Mouse (Mus musculus) embryonic facial prominence, embryonic 10.5 days (tissue): Measurements from ENCODE around the gene Usp36. TPM values are rescaled to one million over a fixed set of nuclear protein-coding genes. Genes with fewer than 3 reads are reported as not detected.

Experiments
- DNase-seq: peaks from one replicate; pipeline ENCODE4 v3.0.0-alpha.2; 2017; ENCODE audit warnings: low spot score
- H3K27ac ChIP-seq: fragments of 300-500 bp; sonication (generic); replicated peaks from 2 replicates; pipeline ENCODE4 v1.5.1; 2016; ENCODE audit warnings: mild to moderate bottlenecking
- H3K27me3 ChIP-seq: fragments of 300-500 bp; sonication (generic); replicated peaks from 2 replicates; pipeline ENCODE4 v1.6.1; 2016; ENCODE audit warnings: low read depth, mild to moderate bottlenecking; ENCODE audit not compliant: poor library complexity, severe bottlenecking
- H3K36me3 ChIP-seq: fragments of 300-500 bp; sonication (generic); replicated peaks from 2 replicates; pipeline ENCODE4 v1.6.1; 2016; ENCODE audit warnings: mild to moderate bottlenecking, moderate library complexity
- H3K4me1 ChIP-seq: fragments of 300-500 bp; sonication (generic); 2 replicates; pipeline ENCODE4 v1.6.1; 2016
- H3K4me3 ChIP-seq: fragments of 300-500 bp; sonication (generic); 2 replicates; pipeline ENCODE4 v1.5.1; 2016; ENCODE audit warnings: mild to moderate bottlenecking, moderate library complexity
- H3K9me3 ChIP-seq: fragments of 300-500 bp; sonication (generic); 2 replicates; pipeline ENCODE4 v1.6.1; 2016; ENCODE audit warnings: mild to moderate bottlenecking
- WGBS: fragments of 180-500 bp; shearing (Covaris S2); methylation state at CpG from one replicate; pipeline ENCODE4 v1.1.7; 2016; 5-methylcytosine and 5-hydroxymethylcytosine counted together
- polyA plus RNA-seq: library from polyadenylated mRNA; unstranded; fragments of >200 nt; fragmentation: Nextera tagmentation; extraction: Ambion mirVana; gene quantifications from 2 replicates; pipeline ENCODE4 v1.2.1, GENCODE M21; 2016

The Usp36 gene
- polyA plus RNA-seq, result 24.1 and 24.2 TPM in 2 replicates

GRCm38 (mm10) chr11:118289999-118290889 lies at the start of gene Usp36:
Usp36 (minus strand) TSS chr11:118290244.
- peak within 1 kb of the TSS; percentile 92 for H3K27ac ChIP-seq
- WGBS, result 1% methylated on average over 68 of the region's 68 CpGs
- peak within 1 kb of the TSS; percentile 97 for H3K4me3 ChIP-seq
- no peaks in the 10 kb centered on the region for H3K27me3 ChIP-seq
- H3K9me3 ChIP-seq, result no peaks in the 10 kb centered on the region
- H3K4me1 ChIP-seq, result peaks cover 24% of the 10 kb centered on the region
- DNase-seq, result peak; percentile 100
- peaks cover 26% of the 10 kb centered on the region for H3K36me3 ChIP-seq

GRCm38 (mm10) chr11:118337491-118338168 lies 47.6 kb upstream of the Usp36 start:
- Histone ChIP-seq H3K27ac (no peak overlapping the region), H3K4me1 (peaks cover 16% of the 10 kb centered on the region), H3K27me3 (no peaks in the 10 kb centered on the region), H3K9me3 (no peaks in the 10 kb centered on the region), H3K4me3 (no peak overlapping the region), H3K36me3 (peaks cover 36% of the 10 kb centered on the region)
- WGBS, result 83% methylated on average over 8 of the region's 8 CpGs
- no peak for DNase-seq

GRCm38 (mm10) chr11:118333431-118333830 lies 43.4 kb upstream of the Usp36 start:
- Histone ChIP-seq H3K36me3 (peaks cover 61% of the 10 kb centered on the region), H3K9me3 (0 out of 2 replicates have a peak, but pooled peaks cover 6% of the 10 kb centered on the region), H3K27me3 (no peaks in the 10 kb centered on the region), H3K4me3 (no peak overlapping the region), H3K27ac (no peak overlapping the region), H3K4me1 (peaks cover 8% of the 10 kb centered on the region)
- 88% methylated on average over 17 of the region's 17 CpGs for WGBS
- DNase-seq, result no peak

- Histone ChIP-seq H3K9me3 (0 out of 2 replicates have a peak, but pooled peaks cover 6% of the 10 kb centered on the region), H3K4me3 (no peak overlapping the region), H3K27me3 (no peaks in the 10 kb centered on the region), H3K27ac (no peak overlapping the region), H3K36me3 (peaks cover 71% of the 10 kb centered on the region), H3K4me1 (peaks cover 19% of the 10 kb centered on the region)
- 88% methylated on average over 11 of the region's 11 CpGs for WGBS
- DNase-seq, result no peak
Measured at GRCm38 (mm10) chr11:118332376-118332775, 42.3 kb upstream of the Usp36 start.

- no peak overlapping the region for H3K4me3 ChIP-seq
Measured at GRCm38 (mm10) chr11:118330777-118331176, 40.7 kb upstream of the Usp36 start.

GRCm38 (mm10) chr11:118330361-118330760 lies 40.3 kb upstream of the Usp36 start:
- no peaks in the 10 kb centered on the region for H3K27me3 ChIP-seq
- 93% methylated on average over 14 of the region's 14 CpGs for WGBS
- 0 out of 2 replicates have a peak, but pooled peaks cover 6% of the 10 kb centered on the region for H3K9me3 ChIP-seq
- no peak for DNase-seq
- H3K27ac ChIP-seq, result no peak overlapping the region
- H3K4me1 ChIP-seq, result peaks cover 35% of the 10 kb centered on the region
- H3K36me3 ChIP-seq, result peaks cover 80% of the 10 kb centered on the region
- H3K4me3 ChIP-seq, result no peak overlapping the region

More at GRCm38 (mm10) chr11:118330777-118331176, 40.7 kb upstream of the Usp36 start:
- 95% methylated on average over 16 of the region's 16 CpGs for WGBS
- Histone ChIP-seq H3K9me3 (0 out of 2 replicates have a peak, but pooled peaks cover 6% of the 10 kb centered on the region), H3K4me1 (peaks cover 33% of the 10 kb centered on the region), H3K36me3 (peaks cover 78% of the 10 kb centered on the region), H3K27me3 (no peaks in the 10 kb centered on the region), H3K27ac (no peak overlapping the region)
- no peak for DNase-seq

- H3K27me3 ChIP-seq, result no peaks in the 10 kb centered on the region
- no peak overlapping the region for H3K27ac ChIP-seq
- no peak overlapping the region for H3K4me3 ChIP-seq
- peaks cover 50% of the 10 kb centered on the region for H3K4me1 ChIP-seq
- H3K36me3 ChIP-seq, result peaks cover 75% of the 10 kb centered on the region
- WGBS, result 92% methylated on average over 5 of the region's 5 CpGs
- no peak for DNase-seq
- 0 out of 2 replicates have a peak, but pooled peaks cover 6% of the 10 kb centered on the region for H3K9me3 ChIP-seq
Measured at GRCm38 (mm10) chr11:118328947-118329346, 38.9 kb upstream of the Usp36 start.

- 90% methylated on average over 6 of the region's 6 CpGs for whole genome bisulfite sequencing
- no peak overlapping the region for H3K4me3 ChIP-seq
- no peaks in the 10 kb centered on the region for H3K27me3 ChIP-seq
- H3K36me3 ChIP-seq, result peaks cover 71% of the 10 kb centered on the region
- H3K9me3 ChIP-seq, result 0 out of 2 replicates have a peak, but pooled peaks cover 6% of the 10 kb centered on the region
- H3K27ac ChIP-seq, result no peak overlapping the region; the same call in 1 of the 2 replicates
- H3K4me1 ChIP-seq, result peaks cover 53% of the 10 kb centered on the region
- DNase-seq, result no peak
Measured at GRCm38 (mm10) chr11:118328511-118328910, 38.5 kb upstream of the Usp36 start.

- H3K9me3 ChIP-seq, result 0 out of 2 replicates have a peak, but pooled peaks cover 6% of the 10 kb centered on the region
- WGBS, result 76% methylated on average over 24 of the region's 24 CpGs
- H3K4me3 ChIP-seq, result peak overlapping the region; percentile 29; the same call in 1 of the 2 replicates
- H3K36me3 ChIP-seq, result peaks cover 59% of the 10 kb centered on the region
- DNase-seq, result peak; percentile 62
- H3K27ac ChIP-seq, result peak overlapping the region; percentile 80
- peaks cover 53% of the 10 kb centered on the region for H3K4me1 ChIP-seq
- no peaks in the 10 kb centered on the region for H3K27me3 ChIP-seq
Measured at GRCm38 (mm10) chr11:118326991-118327971, 37.2 kb upstream of the Usp36 start.

- H3K4me3 ChIP-seq, result peak overlapping the region; percentile 29; the same call in 1 of the 2 replicates
- no peak for DNase-seq
- 82% methylated on average over 4 of the region's 4 CpGs for WGBS
- H3K9me3 ChIP-seq, result 0 out of 2 replicates have a peak, but pooled peaks cover 6% of the 10 kb centered on the region
- H3K27ac ChIP-seq, result peak overlapping the region; percentile 80
- H3K27me3 ChIP-seq, result no peaks in the 10 kb centered on the region
- peaks cover 54% of the 10 kb centered on the region for H3K36me3 ChIP-seq
- H3K4me1 ChIP-seq, result peaks cover 60% of the 10 kb centered on the region
Measured at GRCm38 (mm10) chr11:118326491-118326890, 36.4 kb upstream of the Usp36 start.

- Histone ChIP-seq H3K4me3 (no peak overlapping the region), H3K4me1 (peaks cover 60% of the 10 kb centered on the region), H3K36me3 (peaks cover 51% of the 10 kb centered on the region), H3K9me3 (0 out of 2 replicates have a peak, but pooled peaks cover under 1% of the 10 kb centered on the region), H3K27ac (peak overlapping the region; percentile 73), H3K27me3 (no peaks in the 10 kb centered on the region)
- WGBS, result 52% methylated on average over 5 of the region's 5 CpGs
- DNase-seq, result peak; percentile 69
Measured at GRCm38 (mm10) chr11:118324541-118324940, 34.5 kb upstream of the Usp36 start.
